Mouse (Mus musculus) intestine, postnatal 0 days (tissue): ENCODE measurements around the gene Cdc42bpa. TPM values are rescaled to one million over a fixed set of nuclear protein-coding genes. Genes with fewer than 3 reads are reported as not detected.
A peak's percentile ranks its signal among the peaks of the same experiment; 100 is the strongest.

ENCODE experiments used
- ATAC-seq: fragments of 200-750 bp; cut with Nextera tagmentation; 2 replicates; pipeline ENCODE4 v1.8.0; 2017; ENCODE audit warnings: mild to moderate bottlenecking, moderate TSS enrichment, moderate library complexity
- H3K27ac ChIP-seq: fragments of 300-500 bp; sonication (generic); 2 replicates; pipeline ENCODE4 v1.5.1; 2014; ENCODE audit warnings: mild to moderate bottlenecking, low read depth, low read length, moderate library complexity
- H3K27me3 ChIP-seq: fragments of 300-500 bp; sonication (generic); replicated peaks from 2 replicates; pipeline ENCODE4 v1.6.1; 2014; ENCODE audit warnings: low read length, mixed read lengths; ENCODE audit not compliant: control insufficient read depth, insufficient read depth
- H3K36me3 ChIP-seq: fragments of 300-500 bp; sonication (generic); 2 replicates; pipeline ENCODE4 v1.6.1; 2014; ENCODE audit warnings: mild to moderate bottlenecking, moderate library complexity; ENCODE audit not compliant: control insufficient read depth, insufficient read depth
- H3K4me1 ChIP-seq: fragments of 300-500 bp; sonication (generic); replicated peaks from 2 replicates; pipeline ENCODE4 v1.6.1; 2014; ENCODE audit warnings: antibody characterized with exemption, low read length, mixed read lengths; ENCODE audit not compliant: control insufficient read depth, insufficient read depth
- H3K4me2 ChIP-seq: fragments of 300-500 bp; sonication (generic); replicated peaks from 2 replicates; pipeline ENCODE4 v1.6.1; 2014; ENCODE audit warnings: low read depth, mild to moderate bottlenecking, moderate library complexity
- H3K4me3 ChIP-seq: fragments of 300-500 bp; sonication (generic); 2 replicates; pipeline ENCODE4 v1.5.1; 2014; ENCODE audit warnings: low read depth, low read length
- H3K9ac ChIP-seq: fragments of 300-500 bp; sonication (generic); 2 replicates; pipeline ENCODE4 v1.6.1; 2014; ENCODE audit warnings: mild to moderate bottlenecking, low read depth, low read length
- H3K9me3 ChIP-seq: fragments of 300-500 bp; sonication (generic); 2 replicates; pipeline ENCODE4 v1.6.1; 2016; ENCODE audit warnings: mixed run types; ENCODE audit not compliant: control insufficient read depth
- CTCF ChIP-seq: sonication (generic); IDR thresholded peaks from 2 replicates; pipeline ENCODE4 v1.5.1; 2016; ENCODE audit warnings: low read depth, mild to moderate bottlenecking, control low read depth, antibody characterized with exemption, moderate library complexity
- WGBS: fragments of 180-500 bp; shearing (Covaris S2); extraction: QIAGEN DNeasy Blood & Tissue Kit; methylation state at CpG from one replicate; pipeline ENCODE4 v1.1.7; 2014; 5-methylcytosine and 5-hydroxymethylcytosine counted together
- polyA plus RNA-seq: library from polyadenylated mRNA; unstranded; fragments of >200 nt; fragmentation: Nextera tagmentation; extraction: Ambion mirVana; gene quantifications from 2 replicates; pipeline ENCODE4 v1.2.1, GENCODE M21; 2015

The Cdc42bpa gene
- polyA plus RNA-seq, 1 experiment from 2014 or later: 9.2 TPM

- WGBS: 89% methylated on average over 3 of the region's 3 CpGs
- Histone ChIP-seq H3K4me3 (no peak overlapping the region), H3K4me2 (no peak overlapping the region), H3K4me1 (peaks cover 10% of the 10 kb centered on the region; the same call in 1 of the 2 replicates), H3K36me3 (no peaks in the 10 kb centered on the region), H3K9me3 (0 out of 2 replicates have a peak, but pooled peaks cover 10% of the 10 kb centered on the region), H3K27ac (no peak overlapping the region), H3K27me3 (no peaks in the 10 kb centered on the region), H3K9ac (no peak overlapping the region)
- no peak for ATAC-seq
- no peak for TF ChIP-seq CTCF
Measured at GRCm38 (mm10) chr1:180208370-180208769, 248.1 kb downstream of the Cdc42bpa start.

- 47% methylated on average over 4 of the region's 4 CpGs for WGBS
- Histone ChIP-seq H3K9ac (no peak overlapping the region), H3K4me1 (peaks cover 10% of the 10 kb centered on the region; the same call in 1 of the 2 replicates), H3K36me3 (no peaks in the 10 kb centered on the region), H3K9me3 (no peaks in the 10 kb centered on the region), H3K4me3 (no peak overlapping the region), H3K4me2 (no peak overlapping the region), H3K27ac (no peak overlapping the region), H3K27me3 (no peaks in the 10 kb centered on the region)
- no peak for TF ChIP-seq CTCF
- ATAC-seq: peak; percentile 40
Measured at GRCm38 (mm10) chr1:180210031-180210432, 249.8 kb downstream of the Cdc42bpa start.

GRCm38 (mm10) chr1:180210781-180211271, 250.6 kb downstream of the Cdc42bpa start:
- no peaks in the 10 kb centered on the region for H3K27me3 ChIP-seq
- no peaks in the 10 kb centered on the region for H3K36me3 ChIP-seq
- H3K9me3 ChIP-seq: no peaks in the 10 kb centered on the region
- no peak overlapping the region for H3K4me3 ChIP-seq
- peaks cover 10% of the 10 kb centered on the region; the same call in 1 of the 2 replicates for H3K4me1 ChIP-seq
- TF ChIP-seq CTCF: no peak
- H3K27ac ChIP-seq: no peak overlapping the region
- ATAC-seq: no peak
- no peak overlapping the region for H3K4me2 ChIP-seq
- no peak overlapping the region for H3K9ac ChIP-seq
- 62% methylated on average over 9 of the region's 9 CpGs for WGBS

GRCm38 (mm10) chr1:180212911-180213310, 252.6 kb downstream of the Cdc42bpa start:
- peaks cover 10% of the 10 kb centered on the region; the same call in 1 of the 2 replicates for H3K4me1 ChIP-seq
- H3K9me3 ChIP-seq: no peaks in the 10 kb centered on the region
- ATAC-seq: no peak
- H3K4me3 ChIP-seq: no peak overlapping the region
- no peaks in the 10 kb centered on the region for H3K36me3 ChIP-seq
- 71% methylated on average over 5 of the region's 5 CpGs for WGBS
- H3K9ac ChIP-seq: no peak overlapping the region
- H3K4me2 ChIP-seq: no peak overlapping the region
- no peak for TF ChIP-seq CTCF
- H3K27me3 ChIP-seq: no peaks in the 10 kb centered on the region
- H3K27ac ChIP-seq: no peak overlapping the region

GRCm38 (mm10) chr1:180215044-180215443, 254.8 kb downstream of the Cdc42bpa start:
- H3K4me3 ChIP-seq: no peak overlapping the region
- peak; percentile 85 for ATAC-seq
- H3K36me3 ChIP-seq: no peaks in the 10 kb centered on the region
- H3K4me1 ChIP-seq: peaks cover 8% of the 10 kb centered on the region; the same call in 1 of the 2 replicates
- 15% methylated on average over 4 of the region's 4 CpGs for WGBS
- no peak overlapping the region for H3K27ac ChIP-seq
- H3K9me3 ChIP-seq: no peaks in the 10 kb centered on the region
- no peak overlapping the region for H3K4me2 ChIP-seq
- no peak overlapping the region for H3K9ac ChIP-seq
- TF ChIP-seq CTCF: peak; percentile 98
- H3K27me3 ChIP-seq: no peaks in the 10 kb centered on the region

Other genes with a start within 250 kb of the Cdc42bpa start
- not detected in 2 replicates for gene Kif28, start 215.2 kb upstream of the Cdc42bpa start, polyA plus RNA-seq
- gene Gm10518, start 157.1 kb upstream of the Cdc42bpa start, polyA plus RNA-seq: not detected in 2 replicates
- gene Ahctf1, start 156.8 kb upstream of the Cdc42bpa start, polyA plus RNA-seq: 8.8 and 9.4 TPM in 2 replicates
- gene Coq8a, start 239.1 kb downstream of the Cdc42bpa start, polyA plus RNA-seq: 28.6 and 29.7 TPM in 2 replicates